Mouse (Mus musculus) erythroblast, adult 5-6 weeks (primary cell): ENCODE data around the gene Spic. TPM values are rescaled to one million over a fixed set of nuclear protein-coding genes. Genes with fewer than 3 reads are reported as not detected.
"Not testable (repeated sequence)": the region's sequence is repeated elsewhere in the genome, so short reads cannot be mapped to it uniquely, and the experiment has no call there.

Experiments used
- ATAC-seq: replicated peaks from 2 replicates; pipeline ENCODE4 v1.8.0; 2016; ENCODE audit warnings: moderate number of reproducible peaks, mild to moderate bottlenecking, moderate TSS enrichment, inconsistent platforms; ENCODE audit not compliant: poor library complexity, low FRiP score, severe bottlenecking
- total RNA-seq, 2 experiments: library from RNA; stranded (forward) in 1 of 2; stranded (reverse) in 1 of 2; fragments of 150-400 nt in 1 of 2; fragments of 200-764, 138-1000 nt in 1 of 2; gene quantifications; 2 replicates each; pipeline versions ENCODE4 v1.2.3 to v1.2.4; 2015 to 2017; ENCODE audit warnings: low replicate concordance in 2 of 2

Spic gene
- total RNA-seq, 2 experiments from 2014 or later: 4.6 to 15.9 TPM

- ATAC-seq: not testable (repeated sequence)
Observed at GRCm38 (mm10) chr10:88663856-88664255, 21.0 kb downstream of the Spic start.

GRCm38 (mm10) chr10:88658918-88659317 is 25.9 kb downstream of the Spic start:
- ATAC-seq: no peak

DNA sequence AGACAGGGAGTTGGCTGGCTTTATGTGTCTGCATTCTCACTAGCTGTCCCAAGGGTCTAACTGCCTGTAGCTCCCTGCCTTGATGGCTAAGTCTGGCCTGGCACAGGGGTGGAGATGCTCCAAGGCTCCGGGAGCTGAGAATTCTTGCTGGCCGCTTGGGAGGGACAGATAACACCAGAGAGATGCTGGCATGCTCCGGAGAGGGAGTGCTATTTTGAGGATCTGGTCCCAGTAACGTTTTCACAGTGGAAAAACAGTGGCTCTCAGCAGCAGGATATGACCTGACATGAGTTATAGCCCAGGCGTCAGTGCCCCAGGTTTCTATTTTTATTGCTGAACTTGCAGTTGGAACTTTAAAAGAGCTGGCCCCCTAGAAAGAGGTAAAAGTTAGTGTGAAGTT is 39.4 kb downstream of the Spic start:
- no peak for ATAC-seq

GRCm38 (mm10) chr10:88631330-88631953 is 53.4 kb downstream of the Spic start:
- no peak for ATAC-seq

- ATAC-seq: no peak
Observed at GRCm38 (mm10) chr10:88630663-88631329, 54.0 kb downstream of the Spic start.

DNA sequence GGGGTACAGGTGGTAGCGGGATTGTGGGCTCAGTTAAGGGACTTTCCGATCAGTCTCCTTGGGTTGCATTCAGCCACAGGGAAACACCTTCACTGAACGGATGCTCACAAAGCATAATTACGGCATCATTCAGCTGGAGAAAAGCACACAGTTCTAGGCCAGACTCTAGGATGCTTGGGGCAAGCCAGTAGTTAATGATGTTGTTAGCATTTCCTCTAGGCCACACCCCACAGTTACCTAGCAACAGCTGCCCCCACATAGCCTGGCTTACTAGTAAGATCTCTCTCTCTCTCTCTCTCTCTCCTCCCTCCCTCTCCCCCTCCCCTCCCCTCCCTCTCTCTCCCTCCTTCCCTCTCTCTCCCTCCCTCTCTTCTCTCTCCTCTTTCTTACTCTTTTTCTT is 57.8 kb downstream of the Spic start:
- no peak for ATAC-seq

GRCm38 (mm10) chr10:88626176-88626575 is 58.6 kb downstream of the Spic start:
- no peak for ATAC-seq

Other genes starting within 250 kb of the Spic start
- not detected in 2 replicates for gene Sycp3, start 225.4 kb downstream of the Spic start, total RNA-seq (2015; ENCODE audit: low replicate concordance)
- gene Sycp3, start 225.4 kb downstream of the Spic start, total RNA-seq (2017; ENCODE audit: low replicate concordance): not detected in 2 replicates
- 0.77 and 4.4 TPM in 2 replicates for gene Chpt1, start 180.9 kb downstream of the Spic start, total RNA-seq (2015; ENCODE audit: low replicate concordance)
- gene Chpt1, start 180.9 kb downstream of the Spic start, total RNA-seq (2017; ENCODE audit: low replicate concordance): 2.0 and 3.3 TPM in 2 replicates
- gene Mybpc1, start 79.9 kb downstream of the Spic start, total RNA-seq (2015; ENCODE audit: low replicate concordance): not detected in 2 replicates
- not detected in 2 replicates for gene Mybpc1, start 79.9 kb downstream of the Spic start, total RNA-seq (2017; ENCODE audit: low replicate concordance)
- 19.4 and 22.9 TPM in 2 replicates for gene Arl1, start 45.8 kb upstream of the Spic start, total RNA-seq (2015; ENCODE audit: low replicate concordance)
- 9.5 and 26.6 TPM in 2 replicates for gene Arl1, start 45.8 kb upstream of the Spic start, total RNA-seq (2017; ENCODE audit: low replicate concordance)
- 18.2 and 20.8 TPM in 2 replicates for gene Utp20, start 141.8 kb upstream of the Spic start, total RNA-seq (2015; ENCODE audit: low replicate concordance)
- 2.8 and 6.6 TPM in 2 replicates for gene Utp20, start 141.8 kb upstream of the Spic start, total RNA-seq (2017; ENCODE audit: low replicate concordance)
- gene Slc5a8, start 201.0 kb upstream of the Spic start, total RNA-seq (2015; ENCODE audit: low replicate concordance): not detected in 2 replicates
- not detected in 2 replicates for gene Slc5a8, start 201.0 kb upstream of the Spic start, total RNA-seq (2017; ENCODE audit: low replicate concordance)